Mouse (Mus musculus): ENCODE measurements around the gene Pomc. TPM values are rescaled to one million over a fixed set of nuclear protein-coding genes. Genes with fewer than 3 reads are reported as not detected.

Gene Pomc
- polyA plus RNA-seq, 1 experiment from 2014 or later, result 1.7 TPM

DNA sequence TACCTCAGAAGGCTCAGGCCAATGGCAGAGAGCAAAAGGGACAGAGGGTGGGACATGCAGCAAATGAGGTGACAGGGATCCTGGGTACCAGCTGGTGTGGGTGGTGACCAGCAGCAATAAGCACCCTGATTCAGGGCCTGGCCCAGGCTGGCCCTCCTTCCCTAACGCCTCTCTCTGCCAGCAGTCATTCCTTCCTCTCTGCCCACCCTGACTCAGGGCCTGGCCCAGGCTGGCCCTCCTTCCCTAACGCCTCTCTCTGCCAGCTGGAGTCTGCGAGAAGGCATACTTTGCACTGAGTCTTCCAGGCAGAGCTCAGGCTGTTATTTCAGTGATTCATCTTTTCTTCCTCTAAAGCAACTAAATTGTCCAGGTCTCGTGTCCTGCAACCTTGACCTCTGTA lies 52.4 kb downstream of the Pomc start:
- 59% methylated on average over 4 of the region's 4 CpGs for WGBS
- no peak overlapping the region for H3K4me2 ChIP-seq
- no peaks in the 10 kb centered on the region for H3K27me3 ChIP-seq (replicated peaks; ENCODE audit: control insufficient read depth, insufficient read depth, low read length)
- ATAC-seq (replicated peaks; ENCODE audit: low FRiP score) (no peak), DNase-seq (ENCODE audit: low spot score) (no peak)
- H3K9ac ChIP-seq (ENCODE audit: low read depth, low read length), result no peak overlapping the region
- H3K9me3 ChIP-seq (ENCODE audit: control insufficient read depth, low read length), result no peaks in the 10 kb centered on the region
- H3K4me3 ChIP-seq (ENCODE audit: low read depth, low read length), result no peak overlapping the region
- no peak overlapping the region for H3K27ac ChIP-seq (ENCODE audit: low read depth, low read length)
- H3K4me1 ChIP-seq (replicated peaks; ENCODE audit: control insufficient read depth, insufficient read depth, low read length), result no peaks in the 10 kb centered on the region
- no peaks in the 10 kb centered on the region for H3K36me3 ChIP-seq (ENCODE audit: control insufficient read depth, insufficient read depth, low read length)

DNA sequence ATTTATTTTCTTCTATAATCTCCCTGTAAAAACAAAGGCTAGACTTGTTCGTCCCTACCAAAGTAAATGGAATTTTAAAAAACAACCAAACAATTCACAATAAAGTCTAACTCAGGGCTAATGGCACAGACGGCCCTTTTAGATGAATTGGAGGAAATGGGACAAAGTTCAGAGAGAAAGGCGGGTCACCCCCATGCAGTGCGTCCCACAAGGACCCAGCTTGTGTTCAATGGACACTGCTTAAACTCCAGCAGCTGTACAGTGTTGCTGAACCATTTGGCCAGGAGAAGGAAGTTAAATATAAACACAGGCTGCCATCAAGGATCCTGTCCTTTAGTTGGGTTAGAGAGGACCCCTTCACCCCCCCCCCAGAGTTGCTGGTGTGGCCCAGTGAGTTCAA lies 53.0 kb downstream of the Pomc start:
- H3K4me2 ChIP-seq, result no peak overlapping the region
- no peak overlapping the region for H3K27ac ChIP-seq (ENCODE audit: low read depth, low read length)
- 66% methylated on average over 4 of the region's 4 CpGs for WGBS
- no peaks in the 10 kb centered on the region for H3K9me3 ChIP-seq (ENCODE audit: control insufficient read depth, low read length)
- H3K4me3 ChIP-seq (ENCODE audit: low read depth, low read length), result no peak overlapping the region
- no peaks in the 10 kb centered on the region for H3K4me1 ChIP-seq (replicated peaks; ENCODE audit: control insufficient read depth, insufficient read depth, low read length)
- no peak for ATAC-seq (replicated peaks; ENCODE audit: low FRiP score)
- H3K9ac ChIP-seq (ENCODE audit: low read depth, low read length), result no peak overlapping the region
- DNase-seq (ENCODE audit: low spot score), result no peak
- H3K27me3 ChIP-seq (replicated peaks; ENCODE audit: control insufficient read depth, insufficient read depth, low read length), result no peaks in the 10 kb centered on the region
- H3K36me3 ChIP-seq (ENCODE audit: control insufficient read depth, insufficient read depth, low read length), result no peaks in the 10 kb centered on the region

DNA sequence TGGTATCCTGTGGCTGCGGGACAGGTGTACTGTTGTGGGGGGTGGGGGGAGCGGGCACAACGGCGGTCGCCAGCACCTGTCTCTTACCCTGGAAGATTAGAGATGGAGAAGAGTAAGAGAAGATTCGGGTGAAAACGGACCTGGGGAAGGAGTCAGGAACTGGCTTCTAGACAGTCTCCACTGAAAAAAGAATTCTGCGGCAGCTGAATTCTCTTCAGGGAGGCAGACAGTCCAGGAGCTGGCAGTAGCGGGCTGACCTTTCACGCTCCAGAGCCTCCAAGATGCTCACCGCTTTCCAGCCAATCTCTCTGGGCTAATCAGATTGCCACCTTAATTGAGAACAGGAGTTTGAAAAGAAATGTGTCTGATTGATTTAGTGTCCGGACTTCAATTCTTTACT lies 54.0 kb downstream of the Pomc start:
- ATAC-seq (replicated peaks; ENCODE audit: low FRiP score), result no peak

More for the DNA sequence above, 54.0 kb downstream of the Pomc start:
- H3K9ac ChIP-seq (ENCODE audit: low read depth, low read length), result no peak overlapping the region
- H3K27me3 ChIP-seq (replicated peaks; ENCODE audit: control insufficient read depth, insufficient read depth, low read length), result no peaks in the 10 kb centered on the region
- H3K27ac ChIP-seq (ENCODE audit: low read depth, low read length), result no peak overlapping the region
- no peaks in the 10 kb centered on the region for H3K9me3 ChIP-seq (ENCODE audit: control insufficient read depth, low read length)
- no peak overlapping the region for H3K4me3 ChIP-seq (ENCODE audit: low read depth, low read length)
- no peaks in the 10 kb centered on the region for H3K36me3 ChIP-seq (ENCODE audit: control insufficient read depth, insufficient read depth, low read length)
- WGBS, result 79% methylated on average over 12 of the region's 12 CpGs
- no peaks in the 10 kb centered on the region for H3K4me1 ChIP-seq (replicated peaks; ENCODE audit: control insufficient read depth, insufficient read depth, low read length)
- no peak for DNase-seq (ENCODE audit: low spot score)
- no peak overlapping the region for H3K4me2 ChIP-seq

Other genes with a start within 250 kb of the Pomc start
- gene Dnmt3a, start 148.9 kb upstream of the Pomc start, polyA plus RNA-seq (2014; fragmentation: Nextera tagmentation; extraction: Ambion mirVana), result 73.2 and 73.3 TPM in 2 replicates
- gene Efr3b, start 84.0 kb downstream of the Pomc start, polyA plus RNA-seq (2014; fragmentation: Nextera tagmentation; extraction: Ambion mirVana), result 0.73 and 0.88 TPM in 2 replicates
- gene Dnajc27, start 127.6 kb downstream of the Pomc start, polyA plus RNA-seq (2014; fragmentation: Nextera tagmentation; extraction: Ambion mirVana), result 5.7 and 6.6 TPM in 2 replicates
- gene Adcy3, start 178.2 kb downstream of the Pomc start, polyA plus RNA-seq (2014; fragmentation: Nextera tagmentation; extraction: Ambion mirVana), result 3.3 and 3.9 TPM in 2 replicates

Data from liver, embryonic 11.5 days (tissue).